Mouse (Mus musculus) myocyte (in vitro differentiated cells): ENCODE results near the gene Slc7a10.

ENCODE experiments used
- E2F4 ChIP-seq: IDR thresholded peaks from one replicate; pipeline ENCODE4 v1.6.1; 2011; ENCODE audit warnings: mild to moderate bottlenecking, control low read depth, moderate library complexity; ENCODE audit not compliant: insufficient read depth
- MAX ChIP-seq: IDR thresholded peaks from one replicate; pipeline ENCODE4 v1.6.1; 2011; ENCODE audit warnings: low read depth, mild to moderate bottlenecking, control low read depth
- MYOD1 ChIP-seq, 3 experiments: IDR thresholded peaks; one replicate each; pipeline ENCODE4 v1.6.1; 2011; ENCODE audit warnings: control low read depth in 2 of 3, low read depth in 2 of 3, mild to moderate bottlenecking in 2 of 3, moderate library complexity in 1 of 3; ENCODE audit not compliant: insufficient read length in 2 of 3, control insufficient read depth in 1 of 3
- MYOG ChIP-seq, 3 experiments: IDR thresholded peaks; one replicate each; pipeline ENCODE4 v1.6.1; 2011; ENCODE audit warnings: control low read depth in 2 of 3, low read depth in 2 of 3, mild to moderate bottlenecking in 2 of 3; ENCODE audit not compliant: insufficient read length in 2 of 3, control insufficient read depth in 1 of 3, insufficient read depth in 1 of 3
- POLR2A ChIP-seq: IDR thresholded peaks from one replicate; pipeline ENCODE4 v1.6.1; 2011; ENCODE audit warnings: low read depth, mild to moderate bottlenecking, control low read depth, moderate library complexity; ENCODE audit not compliant: insufficient read length
- POLR2AphosphoS2 ChIP-seq: IDR thresholded peaks from one replicate; pipeline ENCODE4 v1.6.1; 2011; ENCODE audit warnings: low read depth, control low read depth; ENCODE audit not compliant: insufficient read length
- REST ChIP-seq: IDR thresholded peaks from one replicate; pipeline ENCODE4 v1.6.1; 2011; ENCODE audit warnings: mild to moderate bottlenecking, control low read depth, moderate library complexity; ENCODE audit not compliant: insufficient read depth, insufficient read length
- SRF ChIP-seq: IDR thresholded peaks from one replicate; pipeline ENCODE4 v1.6.1; 2011; ENCODE audit warnings: low read depth; ENCODE audit not compliant: control insufficient read depth, insufficient read length
- TCF12 ChIP-seq: IDR thresholded peaks from one replicate; pipeline ENCODE4 v1.6.1; 2011; ENCODE audit warnings: mild to moderate bottlenecking, control low read depth; ENCODE audit not compliant: poor library complexity, insufficient read depth, severe bottlenecking
- TCF3 ChIP-seq: IDR thresholded peaks from one replicate; pipeline ENCODE4 v1.6.1; 2011; ENCODE audit warnings: low read depth, control low read depth; ENCODE audit not compliant: insufficient read length
- USF1 ChIP-seq: IDR thresholded peaks from one replicate; pipeline ENCODE4 v1.6.1; 2011; ENCODE audit warnings: low read depth, mild to moderate bottlenecking, control low read depth, moderate library complexity

DNA sequence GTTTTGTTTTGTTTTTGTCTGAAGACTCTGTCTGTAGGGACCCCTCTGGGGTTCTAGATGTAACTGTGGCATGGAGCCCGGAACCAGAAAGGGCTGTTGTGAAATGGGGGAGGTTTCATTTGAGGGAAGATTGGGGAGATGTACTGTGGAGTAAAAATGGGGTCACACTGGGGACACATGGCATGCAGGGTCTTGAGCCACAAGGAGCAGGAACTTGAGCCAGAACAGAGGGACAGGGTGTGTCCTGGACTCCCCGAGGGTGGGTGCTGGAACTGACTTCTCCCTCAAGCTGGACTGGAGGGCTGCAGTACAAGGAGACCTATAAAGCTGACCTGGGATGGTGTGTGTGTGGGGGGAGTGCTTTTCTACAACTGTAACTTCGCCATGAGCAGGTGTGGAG lies 28.7 kb upstream of the Slc7a10 start:
- TF ChIP-seq TCF12 (no peak), USF1 (no peak), POLR2A (no peak), SRF (no peak), REST (no peak), TCF3 (no peak), MAX (no peak), MYOD1 (IDR thresholded peaks at IDR 0.05; ENCODE audit: control insufficient read depth in 1 of 3, insufficient read length in 2 of 3, low read depth in 2 of 3) (no peak), MYOG (IDR thresholded peaks at IDR 0.05; ENCODE audit: control insufficient read depth in 1 of 3, insufficient read depth in 1 of 3, insufficient read length in 2 of 3, low read depth in 2 of 3) (no peak), POLR2AphosphoS2 (no peak), E2F4 (no peak)
